Mouse (Mus musculus) heart, embryonic 13.5 days (tissue): ENCODE data around the gene Slc1a3. TPM values are rescaled to one million over a fixed set of nuclear protein-coding genes. Genes with fewer than 3 reads are reported as not detected.
A peak's percentile ranks its signal among the peaks of the same experiment; 100 is the strongest.

Source experiments
- ATAC-seq: fragments of 200-750 bp; cut with Nextera tagmentation; 2 replicates; pipeline ENCODE4 v1.8.0; 2017; ENCODE audit warnings: moderate TSS enrichment; ENCODE audit not compliant: insufficient number of reproducible peaks, low FRiP score, low TSS enrichment; ENCODE audit errors: extremely low read depth
- H3K27ac ChIP-seq: fragments of 300-500 bp; sonication (generic); replicated peaks from 2 replicates; pipeline ENCODE4 v1.5.1; 2015; ENCODE audit warnings: moderate library complexity, mild to moderate bottlenecking, inconsistent platforms
- H3K27me3 ChIP-seq: fragments of 300-500 bp; sonication (generic); replicated peaks from 2 replicates; pipeline ENCODE4 v1.6.1; 2015; ENCODE audit warnings: mild to moderate bottlenecking, inconsistent platforms
- H3K36me3 ChIP-seq: fragments of 300-500 bp; sonication (generic); 2 replicates; pipeline ENCODE4 v1.6.1; 2015; ENCODE audit warnings: mild to moderate bottlenecking, inconsistent platforms
- H3K4me1 ChIP-seq: fragments of 300-500 bp; sonication (generic); 2 replicates; pipeline ENCODE4 v1.6.1; 2015; ENCODE audit warnings: inconsistent platforms
- H3K4me2 ChIP-seq: fragments of 300-500 bp; sonication (generic); 2 replicates; pipeline ENCODE4 v1.6.1; 2015; ENCODE audit warnings: inconsistent platforms, mild to moderate bottlenecking, moderate library complexity
- H3K4me3 ChIP-seq: fragments of 300-500 bp; sonication (generic); 2 replicates; pipeline ENCODE4 v1.5.1; 2015; ENCODE audit warnings: moderate library complexity, mild to moderate bottlenecking, inconsistent platforms
- H3K9ac ChIP-seq: fragments of 300-500 bp; sonication (generic); 2 replicates; pipeline ENCODE4 v1.6.1; 2015; ENCODE audit warnings: inconsistent platforms, mild to moderate bottlenecking, moderate library complexity
- H3K9me3 ChIP-seq: fragments of 300-500 bp; sonication (generic); 2 replicates; pipeline ENCODE4 v1.6.1; 2016; ENCODE audit warnings: inconsistent platforms
- WGBS: fragments of 180-500 bp; shearing (Covaris S2); methylation state at CpG from one replicate; pipeline ENCODE4 v1.1.7; 2015; ENCODE audit warnings: mixed read lengths; 5-methylcytosine and 5-hydroxymethylcytosine counted together
- polyA plus RNA-seq: library from polyadenylated mRNA; unstranded; fragments of >200 nt; fragmentation: Nextera tagmentation; extraction: Ambion mirVana; gene quantifications from 2 replicates; pipeline ENCODE4 v1.2.1, GENCODE M21; 2015

Gene Slc1a3
- polyA plus RNA-seq, 1 experiment from 2014 or later = 14.8 TPM

- 55% methylated on average over 14 of the region's 14 CpGs for WGBS
- Histone ChIP-seq H3K4me2 (no peak overlapping the region), H3K9me3 (no peaks in the 10 kb centered on the region), H3K27me3 (no peaks in the 10 kb centered on the region), H3K4me1 (peaks cover 9% of the 10 kb centered on the region; the same call in 1 of the 2 replicates), H3K9ac (no peak overlapping the region), H3K4me3 (no peak overlapping the region), H3K27ac (no peak overlapping the region), H3K36me3 (no peaks in the 10 kb centered on the region)
- ATAC-seq = no peak
Observed at GRCm38 (mm10) chr15:8722386-8723100, 12.0 kb upstream of the Slc1a3 start.

- H3K27me3 ChIP-seq = no peaks in the 10 kb centered on the region
- H3K9ac ChIP-seq = no peak overlapping the region
- no peak for ATAC-seq
- H3K4me3 ChIP-seq = no peak overlapping the region
- H3K9me3 ChIP-seq = no peaks in the 10 kb centered on the region
- no peaks in the 10 kb centered on the region for H3K36me3 ChIP-seq
- H3K4me1 ChIP-seq = peaks cover 9% of the 10 kb centered on the region; the same call in 1 of the 2 replicates
- no peak overlapping the region for H3K27ac ChIP-seq
- no peak overlapping the region for H3K4me2 ChIP-seq
- WGBS = 94% methylated on average over 3 of the region's 3 CpGs
Observed at GRCm38 (mm10) chr15:8721746-8722145, 11.2 kb upstream of the Slc1a3 start.

GRCm38 (mm10) chr15:8721005-8721404 is 10.4 kb upstream of the Slc1a3 start:
- Histone ChIP-seq H3K4me1 (peaks cover 9% of the 10 kb centered on the region; the same call in 1 of the 2 replicates), H3K9ac (no peak overlapping the region), H3K4me2 (no peak overlapping the region), H3K27me3 (no peaks in the 10 kb centered on the region), H3K4me3 (no peak overlapping the region), H3K27ac (no peak overlapping the region), H3K9me3 (no peaks in the 10 kb centered on the region), H3K36me3 (no peaks in the 10 kb centered on the region)
- no peak for ATAC-seq
- 62% methylated on average over 3 of the region's 3 CpGs for WGBS

GRCm38 (mm10) chr15:8718496-8718895 is 7.9 kb upstream of the Slc1a3 start:
- Histone ChIP-seq H3K36me3 (no peaks in the 10 kb centered on the region), H3K4me1 (peaks cover 9% of the 10 kb centered on the region; the same call in 1 of the 2 replicates), H3K4me2 (no peak overlapping the region), H3K9ac (no peak overlapping the region), H3K4me3 (no peak overlapping the region), H3K27ac (no peak overlapping the region), H3K27me3 (no peaks in the 10 kb centered on the region), H3K9me3 (no peaks in the 10 kb centered on the region)
- no peak for ATAC-seq
- whole genome bisulfite sequencing = 74% methylated on average over 3 of the region's 3 CpGs

GRCm38 (mm10) chr15:8717021-8717571 is 6.5 kb upstream of the Slc1a3 start:
- no peak overlapping the region for H3K9ac ChIP-seq
- ATAC-seq = no peak
- H3K36me3 ChIP-seq = no peaks in the 10 kb centered on the region
- no peaks in the 10 kb centered on the region for H3K27me3 ChIP-seq
- H3K4me2 ChIP-seq = peak overlapping the region; percentile 47; the same call in 1 of the 2 replicates
- no peak overlapping the region for H3K27ac ChIP-seq
- no peak overlapping the region for H3K4me3 ChIP-seq
- H3K9me3 ChIP-seq = no peaks in the 10 kb centered on the region
- WGBS = 52% methylated on average over 6 of the region's 6 CpGs
- peaks cover 1% of the 10 kb centered on the region; the same call in 1 of the 2 replicates for H3K4me1 ChIP-seq

GRCm38 (mm10) chr15:8716330-8716964 is 5.9 kb upstream of the Slc1a3 start:
- Histone ChIP-seq H3K27ac (no peak overlapping the region), H3K4me2 (peak overlapping the region; percentile 47), H3K4me3 (no peak overlapping the region), H3K36me3 (no peaks in the 10 kb centered on the region), H3K9me3 (no peaks in the 10 kb centered on the region), H3K27me3 (no peaks in the 10 kb centered on the region), H3K9ac (no peak overlapping the region), H3K4me1 (peaks cover 5% of the 10 kb centered on the region)
- no peak for ATAC-seq
- 29% methylated on average over 12 of the region's 12 CpGs for WGBS

GRCm38 (mm10) chr15:8715666-8716065 is 5.1 kb upstream of the Slc1a3 start:
- Histone ChIP-seq H3K4me1 (peaks cover 11% of the 10 kb centered on the region), H3K27me3 (no peaks in the 10 kb centered on the region), H3K9me3 (no peaks in the 10 kb centered on the region), H3K27ac (no peak overlapping the region), H3K36me3 (no peaks in the 10 kb centered on the region), H3K4me2 (no peak overlapping the region), H3K4me3 (no peak overlapping the region), H3K9ac (no peak overlapping the region)
- no peak for ATAC-seq

GRCm38 (mm10) chr15:8712433-8712984 is 1.9 kb upstream of the Slc1a3 start:
- H3K36me3 ChIP-seq = peaks cover 3% of the 10 kb centered on the region; the same call in 1 of the 2 replicates
- 76% methylated on average over 2 of the region's 2 CpGs for WGBS
- ATAC-seq = no peak
- no peak overlapping the region for H3K9ac ChIP-seq
- H3K9me3 ChIP-seq = no peaks in the 10 kb centered on the region
- H3K27ac ChIP-seq = no peak overlapping the region
- no peak overlapping the region for H3K4me2 ChIP-seq
- H3K4me1 ChIP-seq = peaks cover 26% of the 10 kb centered on the region
- H3K27me3 ChIP-seq = no peaks in the 10 kb centered on the region
- no peak overlapping the region for H3K4me3 ChIP-seq

GRCm38 (mm10) chr15:8711630-8712310 is 1.2 kb upstream of the Slc1a3 start:
- 0 out of 2 replicates have a peak overlapping the region, but pooled peaks have one; percentile 80 for H3K4me2 ChIP-seq
- no peak overlapping the region for H3K4me3 ChIP-seq
- ATAC-seq = no peak
- peaks cover 5% of the 10 kb centered on the region; the same call in 1 of the 2 replicates for H3K36me3 ChIP-seq
- H3K27ac ChIP-seq = no peak overlapping the region
- no peak overlapping the region for H3K9ac ChIP-seq
- no peaks in the 10 kb centered on the region for H3K9me3 ChIP-seq
- 54% methylated on average over 9 of the region's 9 CpGs for WGBS
- peaks cover 26% of the 10 kb centered on the region for H3K4me1 ChIP-seq
- H3K27me3 ChIP-seq = no peaks in the 10 kb centered on the region

- Histone ChIP-seq H3K4me2 (peak overlapping the region; percentile 80), H3K36me3 (peaks cover 14% of the 10 kb centered on the region; the same call in 1 of the 2 replicates), H3K27me3 (no peaks in the 10 kb centered on the region), H3K27ac (no peak overlapping the region), H3K4me1 (peaks cover 30% of the 10 kb centered on the region), H3K9ac (peak overlapping the region; percentile 88), H3K4me3 (peak overlapping the region; percentile 85), H3K9me3 (no peaks in the 10 kb centered on the region)
- no peak for ATAC-seq
- WGBS = 1% methylated on average over 11 of the region's 11 CpGs
Observed at GRCm38 (mm10) chr15:8709578-8709977, 986 bp downstream of the Slc1a3 start.

- Histone ChIP-seq H3K27ac (no peak overlapping the region), H3K36me3 (peaks cover 17% of the 10 kb centered on the region; the same call in 1 of the 2 replicates), H3K4me2 (no peak overlapping the region), H3K9ac (no peak overlapping the region), H3K4me3 (no peak overlapping the region), H3K4me1 (peaks cover 25% of the 10 kb centered on the region), H3K27me3 (no peaks in the 10 kb centered on the region), H3K9me3 (no peaks in the 10 kb centered on the region)
- WGBS = 81% methylated on average over 5 of the region's 5 CpGs
- no peak for ATAC-seq
Observed at GRCm38 (mm10) chr15:8706613-8707012, 4.0 kb downstream of the Slc1a3 start.
